Comparison of ENCODE assay signal across 20 mouse cellular contexts in genomic region chr15:56554386-56554785, GRCm38 (mm10).
A peak's percentile ranks its signal among the peaks of the same experiment; 100 is the strongest.
DNase-seq lines count a peak whose midpoint lies in the region; ATAC-seq and TF ChIP-seq lines count a peak whose summit lies in the region.
"Had no signal": no experiment of that assay in that cellular context is flagged by ENCODE, and none has a peak within 500 bp of the region (broad histone marks: within the 10 kb centered on the region; RNA-seq: fewer than 3 reads in every experiment).

No protein-coding gene starts in this region.

- H3K27me3 ChIP-seq in stomach, postnatal 0 days (ENCODE audit: control insufficient read depth, insufficient read depth, low read length): no peaks in the 10 kb centered on the region
- no peaks in the 10 kb centered on the region for H3K27me3 ChIP-seq in intestine, embryonic 16.5 days (replicated peaks; ENCODE audit: control insufficient read depth, insufficient read depth, low read length)
- H3K27me3 ChIP-seq: embryonic facial prominence, embryonic 12.5 days; forebrain, embryonic 15.5 days; heart, embryonic 15.5 days; kidney, embryonic 15.5 days; megakaryocyte, embryonic 14.5 days had no signal

- no peak overlapping the region for H3K27ac ChIP-seq in gastrocnemius, adult 2 months
- H3K27ac ChIP-seq in stomach, postnatal 0 days (replicated peaks): no peak overlapping the region
- H3K27ac ChIP-seq in intestine, embryonic 16.5 days (ENCODE audit: low read length): no peak overlapping the region
- H3K27ac ChIP-seq: embryonic facial prominence, embryonic 12.5 days; forebrain, embryonic 15.5 days; heart, embryonic 15.5 days; kidney, embryonic 15.5 days; liver, embryonic 14.5 days had no signal

- peak; percentile 61 for DNase-seq in gastrocnemius, adult 2 months
- no peak for DNase-seq in gastrocnemius, postnatal 10 days
- DNase-seq in ovary, adult 18-20 months (ENCODE audit: low spot score): peak; percentile 4
- DNase-seq in ovary, postnatal 10 days (ENCODE audit: low spot score): no peak
- peak; percentile 29 to 48 for DNase-seq in gastrocnemius, adult 8-10 months (ENCODE audit: low spot score in 2 of 2)
- no peak for DNase-seq in stomach, postnatal 0 days (ENCODE audit: low spot score)
- DNase-seq in thymus, postnatal 36 days: no peak
- DNase-seq: B cell, adult 2 months; cerebellum, postnatal 36 days had no signal

- H3K4me3 ChIP-seq in gastrocnemius, adult 2 months: no peak overlapping the region
- H3K4me3 ChIP-seq in stomach, postnatal 0 days (ENCODE audit: low read depth, low read length): no peak overlapping the region
- H3K4me3 ChIP-seq in intestine, embryonic 16.5 days (ENCODE audit: low read length): no peak overlapping the region
- H3K4me3 ChIP-seq: embryonic facial prominence, embryonic 12.5 days; forebrain, embryonic 15.5 days; heart, embryonic 15.5 days; kidney, embryonic 15.5 days; megakaryocyte, embryonic 14.5 days; myocyte had no signal

- peak; percentile 59; the same call in 1 of the 2 replicates for ATAC-seq in stomach, postnatal 0 days (ENCODE audit: low FRiP score, low TSS enrichment)
- no peak for ATAC-seq in intestine, embryonic 16.5 days
- ATAC-seq: activated CD4-positive, CD25-positive, alpha-beta regulatory T cell, adult 4 months; forebrain, embryonic 15.5 days; hindbrain, embryonic 16.5 days had no signal

- WGBS in stomach, postnatal 0 days: 59% methylated on average over 3 of the region's 3 CpGs
- WGBS in intestine, embryonic 16.5 days: 74% methylated on average over 3 of the region's 3 CpGs

- H3K9ac ChIP-seq in stomach, postnatal 0 days (ENCODE audit: low read length): no peak overlapping the region
- H3K9ac ChIP-seq in intestine, embryonic 16.5 days (ENCODE audit: low read depth, low read length): no peak overlapping the region
- H3K9ac ChIP-seq: embryonic facial prominence, embryonic 12.5 days; forebrain, embryonic 15.5 days; heart, embryonic 15.5 days; kidney, embryonic 15.5 days; liver, embryonic 14.5 days had no signal

- TF ChIP-seq EP300 in stomach, postnatal 0 days (optimal IDR thresholded peaks at IDR 0.05): no peak

- TF ChIP-seq CTCF in gastrocnemius, adult 2 months (IDR thresholded peaks at IDR 0.05): no peak
- TF ChIP-seq CTCF in stomach, postnatal 0 days (IDR thresholded peaks at IDR 0.05; ENCODE audit: low read depth): no peak

- no peaks in the 10 kb centered on the region for H3K9me3 ChIP-seq in stomach, postnatal 0 days (ENCODE audit: control insufficient read depth, low read length)
- no peaks in the 10 kb centered on the region for H3K9me3 ChIP-seq in intestine, embryonic 16.5 days (ENCODE audit: control insufficient read depth, low read length)
- H3K9me3 ChIP-seq: embryonic facial prominence, embryonic 12.5 days; forebrain, embryonic 15.5 days; G1E; heart, embryonic 15.5 days; kidney, embryonic 15.5 days; megakaryocyte, embryonic 14.5 days had no signal

- no peaks in the 10 kb centered on the region for H3K4me1 ChIP-seq in stomach, postnatal 0 days (replicated peaks; ENCODE audit: control insufficient read depth, insufficient read depth)
- H3K4me1 ChIP-seq in intestine, embryonic 16.5 days (ENCODE audit: control insufficient read depth, insufficient read depth, low read length): no peaks in the 10 kb centered on the region
- H3K4me1 ChIP-seq: embryonic facial prominence, embryonic 12.5 days; forebrain, embryonic 15.5 days; heart, embryonic 15.5 days; kidney, embryonic 15.5 days; megakaryocyte, embryonic 14.5 days had no signal

- no peak overlapping the region for H3K4me2 ChIP-seq in stomach, postnatal 0 days (replicated peaks; ENCODE audit: low read depth)
- H3K4me2 ChIP-seq in intestine, embryonic 16.5 days (ENCODE audit: low read depth, low read length): no peak overlapping the region
- H3K4me2 ChIP-seq: embryonic facial prominence, embryonic 12.5 days; forebrain, embryonic 15.5 days; heart, embryonic 15.5 days; kidney, embryonic 15.5 days had no signal

- no peaks in the 10 kb centered on the region for H3K36me3 ChIP-seq in stomach, postnatal 0 days (ENCODE audit: control insufficient read depth, insufficient read depth, low read length)
- H3K36me3 ChIP-seq in intestine, embryonic 16.5 days (ENCODE audit: control insufficient read depth, insufficient read depth, low read length): no peaks in the 10 kb centered on the region
- H3K36me3 ChIP-seq: embryonic facial prominence, embryonic 12.5 days; forebrain, embryonic 15.5 days; G1E; heart, embryonic 15.5 days; kidney, embryonic 15.5 days had no signal

- intact Hi-C loops in gastrocnemius, adult 2 months (cut with DNase I): no loop called here

Comparison
In these comparisons a context has a peak if more than half of its experiments do, and no peak if none do; other contexts are left out.
1. DNase-seq: peak in gastrocnemius, adult 2 months (single experiment), ovary, adult 18-20 months (single experiment) and gastrocnemius, adult 8-10 months (2 of 2); none in gastrocnemius, postnatal 10 days (single experiment), ovary, postnatal 10 days (single experiment), stomach, postnatal 0 days (single experiment) and thymus, postnatal 36 days (0 of 2).